Mouse (Mus musculus) heart, adult 18-20 months (tissue): ENCODE data around the gene Zdhhc25. TPM values are rescaled to one million over a fixed set of nuclear protein-coding genes. Genes with fewer than 3 reads are reported as not detected.

Experiments used
- DNase-seq, 2 experiments: peaks; one replicate each; pipeline ENCODE4 v3.0.0; 2021 to 2022; ENCODE audit warnings: mixed read lengths in 1 of 2
- total RNA-seq, 2 experiments: library from RNA; stranded (reverse); gene quantifications; 2 replicates each; pipeline ENCODE4 v1.2.3; 2021

Gene Zdhhc25
- total RNA-seq, 2 experiments from 2014 or later: not detected

- no peak for DNase-seq
Measured at GRCm38 (mm10) chr15:88628801-88629356, 28.8 kb downstream of the Zdhhc25 start.

- DNase-seq: no peak
Measured at GRCm38 (mm10) chr15:88635205-88635604, 35.1 kb downstream of the Zdhhc25 start.

GRCm38 (mm10) chr15:88651019-88651418 lies 50.9 kb downstream of the Zdhhc25 start:
- peak; percentile 21 to 74 for DNase-seq

Other genes starting within 250 kb of the Zdhhc25 start
- 10 to 100 TPM; 26.6 to 29.7 TPM for gene Brd1, start 133.9 kb downstream of the Zdhhc25 start, total RNA-seq
- 1 to 10 TPM; 8.6 to 8.7 TPM for gene Zbed4, start 151.4 kb downstream of the Zdhhc25 start, total RNA-seq
- 1 to 10 TPM; 8.3 to 8.8 TPM for gene Alg12, start 219.0 kb downstream of the Zdhhc25 start, total RNA-seq
- gene Creld2, start 219.3 kb downstream of the Zdhhc25 start, total RNA-seq: 10 to 100 TPM; 19.6 to 28.7 TPM